Mouse (Mus musculus) embryo, embryonic 11.5 days (tissue): Measurements from ENCODE around the gene Zbtb17.

Experiments used
- DNase-seq: peaks from one replicate; pipeline ENCODE4 v3.0.0-alpha.2; 2012; ENCODE audit warnings: low read depth, low spot score

The Zbtb17 gene

GRCm38 (mm10) chr4:141458236-141458635 lies 13.8 kb downstream of the Zbtb17 start:
- no peak for DNase-seq

- no peak for DNase-seq
These were observed 14.4 kb downstream of the Zbtb17 start for GRCm38 (mm10) chr4:141458888-141459287.

GRCm38 (mm10) chr4:141459766-141460165 lies 15.3 kb downstream of the Zbtb17 start:
- DNase-seq = no peak

- no peak for DNase-seq
These were observed 16.0 kb downstream of the Zbtb17 start for GRCm38 (mm10) chr4:141460481-141460880.

- DNase-seq = no peak
These were observed 16.6 kb downstream of the Zbtb17 start for GRCm38 (mm10) chr4:141461088-141461487.

GRCm38 (mm10) chr4:141461576-141461975 lies 17.1 kb downstream of the Zbtb17 start:
- DNase-seq = no peak

GRCm38 (mm10) chr4:141463472-141463871 lies 19.0 kb downstream of the Zbtb17 start:
- DNase-seq = no peak

GRCm38 (mm10) chr4:141464722-141465121 lies 20.3 kb downstream of the Zbtb17 start:
- DNase-seq = no peak

- no peak for DNase-seq
These were observed 21.2 kb downstream of the Zbtb17 start for GRCm38 (mm10) chr4:141465512-141466288.

GRCm38 (mm10) chr4:141466289-141466795 lies 21.9 kb downstream of the Zbtb17 start:
- no peak for DNase-seq

- no peak for DNase-seq
These were observed 22.6 kb downstream of the Zbtb17 start for GRCm38 (mm10) chr4:141466844-141467580.

GRCm38 (mm10) chr4:141467581-141467927 lies 23.1 kb downstream of the Zbtb17 start:
- DNase-seq = no peak

- no peak for DNase-seq
These were observed 24.1 kb downstream of the Zbtb17 start for GRCm38 (mm10) chr4:141468576-141468975.

- DNase-seq = no peak
These were observed 24.9 kb downstream of the Zbtb17 start for GRCm38 (mm10) chr4:141469343-141469742.

- DNase-seq = no peak
These were observed 27.0 kb downstream of the Zbtb17 start for GRCm38 (mm10) chr4:141471491-141471890.

GRCm38 (mm10) chr4:141472641-141473321 lies 28.3 kb downstream of the Zbtb17 start:
- no peak for DNase-seq

- no peak for DNase-seq
These were observed 30.0 kb downstream of the Zbtb17 start for GRCm38 (mm10) chr4:141474431-141474830.

- DNase-seq = no peak
These were observed 33.2 kb downstream of the Zbtb17 start for GRCm38 (mm10) chr4:141477681-141478102.

- no peak for DNase-seq
These were observed 33.8 kb downstream of the Zbtb17 start for GRCm38 (mm10) chr4:141478225-141478624.

GRCm38 (mm10) chr4:141478794-141479193 lies 34.3 kb downstream of the Zbtb17 start:
- no peak for DNase-seq

GRCm38 (mm10) chr4:141479411-141479810 lies 35.0 kb downstream of the Zbtb17 start:
- no peak for DNase-seq

- no peak for DNase-seq
These were observed 39.6 kb downstream of the Zbtb17 start for GRCm38 (mm10) chr4:141484071-141484470.
